Mouse (Mus musculus): Measurements from ENCODE around the gene Slc52a3. TPM values are rescaled to one million over a fixed set of nuclear protein-coding genes. Genes with fewer than 3 reads are reported as not detected.
A peak's percentile ranks its signal among the peaks of the same experiment; 100 is the strongest.

The Slc52a3 gene
- polyA plus RNA-seq, 1 experiment = not detected

DNA sequence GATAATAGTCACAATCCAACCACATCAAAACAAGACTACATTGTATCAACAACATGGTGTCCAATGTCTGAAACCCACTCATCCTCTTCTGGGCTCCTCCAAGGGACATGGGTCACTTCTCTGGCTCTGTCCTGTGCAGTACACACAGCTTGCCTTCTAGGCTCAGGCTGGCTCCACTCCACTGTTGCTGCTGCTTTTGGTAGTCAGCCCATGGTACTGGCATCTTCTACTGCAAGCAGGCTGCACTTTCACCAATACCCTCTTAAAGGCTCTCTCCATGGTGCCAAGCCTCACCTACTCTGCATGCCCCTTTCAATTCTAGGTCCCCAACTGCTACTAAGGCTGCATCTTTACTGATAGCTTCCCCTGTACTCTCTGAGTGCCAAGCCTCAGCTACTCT lies 43.8 kb downstream of the Slc52a3 start:
- H3K4me1 ChIP-seq (ENCODE audit: control insufficient read depth, insufficient read depth, insufficient read length, low read length) = no peaks in the 10 kb centered on the region
- no peak overlapping the region for H3K27ac ChIP-seq (replicated peaks; ENCODE audit: low read depth, low read length)
- H3K4me3 ChIP-seq (ENCODE audit: insufficient read depth, low read depth, low read length) = no peak overlapping the region

DNA sequence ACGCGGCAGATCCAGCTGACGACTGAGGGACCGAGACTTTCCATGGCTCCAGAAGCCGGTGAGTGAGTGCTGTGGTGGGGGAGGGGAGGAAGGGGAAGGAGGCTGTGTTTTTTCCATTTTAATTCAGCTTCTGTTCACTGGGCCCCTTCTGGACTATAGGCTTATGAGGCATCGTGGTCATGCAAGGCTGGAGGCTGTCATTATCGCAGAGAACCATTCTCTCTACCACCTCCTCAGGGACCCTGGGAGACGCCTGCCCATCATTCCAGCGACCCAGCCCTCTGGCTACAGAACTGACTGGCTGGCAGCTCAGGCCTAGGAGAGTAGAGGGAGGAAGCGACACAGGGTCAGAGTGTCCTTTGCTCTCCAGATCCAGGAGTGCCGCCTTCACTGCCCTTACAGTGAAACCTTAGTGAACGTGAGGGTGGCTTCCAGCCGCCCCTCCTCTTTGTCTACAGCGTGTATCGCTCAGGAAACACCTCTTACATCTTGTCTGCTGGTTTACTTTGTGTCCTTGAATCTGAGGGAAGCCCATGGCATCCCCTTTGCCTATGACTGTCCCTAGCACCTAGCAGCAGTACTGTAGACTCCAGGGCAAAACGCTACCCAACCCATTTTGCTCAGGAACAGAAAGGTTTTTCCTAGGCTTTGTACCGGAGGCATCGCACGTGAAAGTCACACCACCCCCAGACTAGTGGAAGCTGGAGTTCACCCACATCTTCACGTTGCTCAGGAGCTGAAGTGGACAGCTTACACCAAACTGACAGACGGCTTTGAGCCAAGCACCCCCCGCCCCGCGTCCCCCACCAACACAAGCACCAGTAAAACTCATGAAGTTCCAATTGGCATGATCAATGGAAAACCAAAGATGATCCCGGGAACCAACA lies 51.0 kb downstream of the Slc52a3 start:
- H3K4me3 ChIP-seq (ENCODE audit: insufficient read depth, low read depth, low read length) = no peak overlapping the region
- H3K27ac ChIP-seq (replicated peaks; ENCODE audit: low read depth, low read length) = no peak overlapping the region
- 0 out of 2 replicates have a peak, but pooled peaks cover 3% of the 10 kb centered on the region for H3K4me1 ChIP-seq (ENCODE audit: control insufficient read depth, insufficient read depth, insufficient read length, low read length)

DNA sequence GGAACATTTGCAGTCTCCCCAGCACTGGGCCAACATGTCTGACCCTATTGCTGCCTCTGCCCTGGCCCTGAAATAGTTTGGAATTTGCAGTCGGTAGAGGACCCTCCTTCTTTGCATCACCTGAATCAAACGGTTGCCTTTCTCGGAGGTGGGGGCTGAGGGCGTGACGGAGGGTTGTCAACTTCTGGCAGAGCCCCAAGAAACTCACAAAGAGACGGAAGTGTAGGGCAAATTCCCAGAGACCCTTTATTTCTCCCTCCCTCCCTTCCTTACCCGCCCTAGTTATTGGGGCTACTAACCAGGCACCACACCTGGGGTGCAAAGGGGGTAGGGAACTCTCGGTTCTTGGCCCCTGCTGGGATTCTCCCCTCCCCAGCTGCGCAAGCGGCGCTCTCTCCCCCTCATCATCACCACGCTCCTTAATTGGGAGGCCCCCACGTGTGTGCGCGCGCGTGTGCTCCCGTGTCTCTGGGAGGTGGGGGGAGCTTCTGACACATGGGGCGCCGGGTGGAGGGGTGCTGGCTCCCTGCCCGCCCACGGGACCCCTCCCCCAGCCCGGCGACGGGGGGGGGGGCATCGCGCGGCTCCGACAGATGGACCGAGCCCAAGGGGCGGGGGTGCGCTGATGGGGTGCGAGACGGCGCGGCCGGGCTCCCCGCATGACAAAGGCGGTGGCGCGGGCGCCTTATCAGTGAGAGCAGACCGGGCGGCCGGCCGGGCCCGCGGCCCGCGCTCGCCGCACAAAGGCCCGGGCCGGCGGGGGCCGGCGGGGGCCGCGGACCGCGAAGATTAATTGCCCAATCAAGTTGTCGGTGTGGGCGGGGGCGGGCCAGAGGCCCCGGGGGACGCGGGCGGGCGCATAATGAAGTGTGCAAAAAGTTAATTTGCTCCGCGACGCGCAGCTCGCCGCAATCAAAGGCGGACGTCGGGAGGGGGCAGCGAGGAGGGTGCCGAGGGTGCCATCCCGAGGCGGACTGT lies 52.0 kb downstream of the Slc52a3 start:
- Histone ChIP-seq H3K4me3 (ENCODE audit: insufficient read depth, low read depth, low read length) (peak overlapping the region; percentile 50), H3K4me1 (ENCODE audit: control insufficient read depth, insufficient read depth, insufficient read length, low read length) (0 out of 2 replicates have a peak, but pooled peaks cover 3% of the 10 kb centered on the region), H3K27ac (replicated peaks; ENCODE audit: low read depth, low read length) (no peak overlapping the region)

DNA sequence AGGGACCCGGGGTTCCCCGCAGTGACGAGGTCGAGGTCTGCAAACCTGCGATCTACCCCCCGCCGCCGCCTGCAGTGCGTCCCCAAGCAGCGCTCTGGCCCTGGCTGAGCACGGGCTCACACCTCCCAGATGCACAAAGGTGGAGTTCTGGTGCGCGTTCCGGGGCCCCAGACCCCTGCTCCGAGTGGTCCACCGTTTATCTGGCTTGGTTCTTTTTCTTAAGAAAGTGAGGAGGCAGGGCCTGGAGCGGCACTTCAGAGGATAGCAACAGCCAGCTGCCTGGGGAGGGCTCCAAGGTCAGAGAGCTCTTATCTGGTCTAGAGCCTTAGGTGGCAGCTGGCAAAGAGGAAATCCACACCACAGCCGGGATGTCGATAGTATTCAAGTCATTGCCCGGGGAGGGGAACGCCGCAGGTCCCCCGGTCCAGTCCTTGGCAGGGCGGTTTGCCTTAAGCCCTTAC lies 52.7 kb downstream of the Slc52a3 start:
- Histone ChIP-seq H3K27ac (replicated peaks; ENCODE audit: low read depth, low read length) (no peak overlapping the region), H3K4me1 (ENCODE audit: control insufficient read depth, insufficient read depth, insufficient read length, low read length) (0 out of 2 replicates have a peak, but pooled peaks cover 3% of the 10 kb centered on the region), H3K4me3 (ENCODE audit: insufficient read depth, low read depth, low read length) (peak overlapping the region; percentile 50)

DNA sequence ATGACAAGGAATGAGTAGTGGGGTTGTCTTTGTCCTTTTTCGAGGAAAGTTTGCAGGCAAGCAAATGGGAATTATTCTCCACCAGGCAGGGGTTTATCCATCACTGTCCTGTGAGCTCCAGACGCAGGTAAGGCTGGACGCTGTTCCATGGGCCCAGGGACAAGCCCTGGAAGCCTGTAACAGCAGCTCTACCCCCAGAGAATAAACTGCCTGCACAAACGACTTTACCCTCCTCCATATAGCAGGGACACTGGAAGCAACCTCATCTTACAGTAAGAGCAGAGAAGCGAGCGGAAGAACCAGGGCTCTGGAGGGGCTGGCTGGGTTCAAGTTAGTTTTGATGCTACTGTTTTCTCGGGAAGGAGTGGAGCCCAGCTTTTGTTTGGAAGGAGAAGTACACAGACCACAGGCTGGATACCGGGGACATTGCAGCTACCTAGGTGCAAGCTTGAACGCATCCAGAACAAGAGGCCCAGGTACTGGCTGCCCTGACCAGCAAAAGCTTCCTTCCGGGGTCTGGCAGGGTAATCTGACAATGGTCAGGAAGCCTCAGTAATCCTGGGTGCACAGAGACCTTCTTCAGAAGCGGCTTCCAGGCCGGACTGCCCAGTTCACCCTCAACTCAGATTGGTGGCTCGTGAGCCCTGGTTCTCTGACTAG lies 53.4 kb downstream of the Slc52a3 start:
- Histone ChIP-seq H3K4me1 (ENCODE audit: control insufficient read depth, insufficient read depth, insufficient read length, low read length) (0 out of 2 replicates have a peak, but pooled peaks cover 3% of the 10 kb centered on the region), H3K4me3 (ENCODE audit: insufficient read depth, low read depth, low read length) (no peak overlapping the region)

DNA sequence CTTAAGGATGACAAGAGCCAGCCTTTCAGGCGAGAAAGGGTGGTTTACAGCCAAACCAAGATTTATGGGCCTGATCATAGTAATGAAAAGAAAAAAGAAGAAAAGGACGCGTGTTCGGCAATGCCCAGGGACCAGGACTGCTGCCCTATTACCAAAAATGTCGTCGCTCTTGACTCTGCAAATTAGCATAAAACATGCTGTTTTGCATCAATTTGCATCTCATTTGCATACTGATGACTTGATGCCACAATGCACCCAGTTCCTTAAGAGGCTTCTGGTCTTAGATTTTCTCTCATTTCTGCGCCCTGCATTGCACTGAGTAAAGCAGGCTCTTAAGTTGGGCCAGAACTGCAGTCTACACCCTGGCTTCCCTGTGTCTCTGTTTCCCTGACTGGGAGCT lies 54.0 kb downstream of the Slc52a3 start:
- no peak overlapping the region for H3K27ac ChIP-seq (replicated peaks; ENCODE audit: low read depth, low read length)
- 0 out of 2 replicates have a peak, but pooled peaks cover 3% of the 10 kb centered on the region for H3K4me1 ChIP-seq (ENCODE audit: control insufficient read depth, insufficient read depth, insufficient read length, low read length)
- no peak overlapping the region for H3K4me3 ChIP-seq (ENCODE audit: insufficient read depth, low read depth, low read length)

More for the DNA sequence above, 53.4 kb downstream of the Slc52a3 start:
- H3K27ac ChIP-seq (replicated peaks; ENCODE audit: low read depth, low read length) = no peak overlapping the region

DNA sequence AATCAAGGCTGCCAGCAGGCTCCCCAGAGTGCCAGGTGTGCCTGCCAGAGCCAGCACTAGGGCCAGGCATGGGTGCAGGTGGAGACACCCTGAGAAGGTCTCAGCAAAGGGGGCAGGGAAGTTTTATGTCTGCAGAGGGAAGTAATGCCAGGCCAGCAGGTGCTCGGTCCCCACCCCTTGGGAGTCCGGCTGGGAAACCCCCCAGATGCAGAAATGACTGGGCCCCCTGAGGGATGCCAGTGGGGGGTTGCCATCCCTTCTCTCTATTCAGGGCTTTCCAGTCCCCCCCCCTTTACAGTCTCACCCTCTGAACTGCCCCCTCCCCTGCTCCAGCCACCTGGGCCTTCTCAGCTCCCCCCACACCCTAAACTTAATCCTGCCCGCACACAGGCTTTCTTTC lies 55.7 kb downstream of the Slc52a3 start:
- Histone ChIP-seq H3K27ac (replicated peaks; ENCODE audit: low read depth, low read length) (no peak overlapping the region), H3K4me1 (ENCODE audit: control insufficient read depth, insufficient read depth, insufficient read length, low read length) (0 out of 2 replicates have a peak, but pooled peaks cover 3% of the 10 kb centered on the region), H3K4me3 (ENCODE audit: insufficient read depth, low read depth, low read length) (no peak overlapping the region)

DNA sequence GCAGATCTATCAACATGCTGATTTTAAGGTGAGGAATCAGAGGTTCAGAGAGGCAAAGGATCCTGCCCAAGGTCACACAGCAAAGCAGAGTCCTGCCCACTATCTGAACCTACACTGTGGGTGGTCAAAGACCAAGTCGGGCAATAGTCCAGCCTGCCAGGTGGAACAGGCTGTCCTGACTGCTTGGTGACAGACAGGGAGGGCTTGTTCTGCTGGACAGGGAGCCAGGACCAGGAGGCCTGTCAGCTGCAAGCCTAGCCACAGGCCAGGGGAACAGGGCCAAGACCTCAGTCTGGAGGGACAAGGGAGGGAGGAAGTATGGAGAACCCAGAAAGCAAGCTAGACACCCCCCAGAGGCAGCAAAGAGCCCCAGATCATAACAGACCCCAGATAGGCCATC lies 59.1 kb downstream of the Slc52a3 start:
- H3K4me1 ChIP-seq (ENCODE audit: control insufficient read depth, insufficient read depth, insufficient read length, low read length) = no peaks in the 10 kb centered on the region
- H3K4me3 ChIP-seq (ENCODE audit: insufficient read depth, low read depth, low read length) = no peak overlapping the region
- no peak overlapping the region for H3K27ac ChIP-seq (replicated peaks; ENCODE audit: low read depth, low read length)

DNA sequence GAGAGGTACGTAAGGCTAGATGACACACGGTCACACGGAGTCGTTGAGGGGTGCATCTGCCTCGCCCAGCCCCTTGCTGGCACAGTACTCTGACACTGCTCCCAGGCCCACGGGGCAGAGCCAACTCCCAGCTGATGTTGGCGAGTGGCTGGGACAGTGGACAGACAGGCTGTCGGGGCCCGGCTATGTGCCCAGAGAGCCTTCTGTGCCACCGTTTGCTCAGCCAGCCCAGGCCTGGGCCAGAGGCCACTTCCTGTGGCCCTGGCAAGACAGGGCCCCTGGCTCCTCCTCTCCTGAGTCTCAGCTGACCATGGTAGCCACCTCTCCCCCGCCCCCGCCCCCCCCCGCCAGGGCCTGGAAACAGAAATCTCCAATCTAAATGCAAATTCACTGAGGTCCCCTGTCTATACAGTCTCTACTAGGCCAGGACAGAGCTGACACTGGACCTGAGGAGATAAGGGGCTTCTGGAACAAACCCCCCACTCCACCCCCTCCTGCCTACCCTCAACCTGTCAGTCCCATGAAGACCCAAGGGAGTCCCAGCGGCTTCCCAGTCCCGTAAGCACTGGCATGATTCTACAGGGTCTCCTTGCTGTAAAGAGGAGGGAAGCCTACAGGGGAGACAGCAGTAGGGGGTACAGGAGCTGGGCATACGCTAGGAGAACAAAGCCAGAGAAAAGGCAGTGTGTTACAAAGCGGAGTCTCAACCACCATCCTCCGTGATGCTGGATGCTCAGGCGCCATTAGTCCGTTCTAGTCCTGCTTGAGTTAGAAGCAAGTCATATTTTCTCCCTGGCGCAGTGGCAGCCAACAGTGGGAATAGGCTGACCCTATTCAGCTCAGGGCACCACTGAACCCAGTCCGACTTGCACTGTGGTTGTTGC lies 60.3 kb downstream of the Slc52a3 start:
- no peak overlapping the region for H3K27ac ChIP-seq (replicated peaks; ENCODE audit: low read depth, low read length)
- H3K4me3 ChIP-seq (ENCODE audit: insufficient read depth, low read depth, low read length) = no peak overlapping the region
- no peaks in the 10 kb centered on the region for H3K4me1 ChIP-seq (ENCODE audit: control insufficient read depth, insufficient read depth, insufficient read length, low read length)

DNA sequence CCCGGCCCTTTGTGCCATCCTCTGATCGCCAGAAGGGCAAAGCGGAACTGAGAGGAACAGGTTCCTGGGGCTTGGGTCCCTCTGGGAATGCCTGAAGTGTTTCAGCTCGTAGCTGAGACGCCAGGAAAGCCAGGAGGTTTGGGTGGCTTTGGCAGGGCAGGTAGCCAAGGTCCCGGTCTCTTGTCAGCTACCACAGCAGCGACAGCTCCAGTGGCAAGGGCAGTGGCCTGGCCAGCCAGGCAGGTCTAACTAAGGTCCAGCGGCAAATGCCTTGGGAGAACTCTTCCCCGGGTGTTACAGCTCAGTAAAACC lies 60.9 kb downstream of the Slc52a3 start:
- Histone ChIP-seq H3K4me3 (ENCODE audit: insufficient read depth, low read depth, low read length) (no peak overlapping the region), H3K4me1 (ENCODE audit: control insufficient read depth, insufficient read depth, insufficient read length, low read length) (no peaks in the 10 kb centered on the region), H3K27ac (replicated peaks; ENCODE audit: low read depth, low read length) (no peak overlapping the region)

Other genes with a start within 250 kb of the Slc52a3 start
- 4.3 and 6.7 TPM in 2 replicates for gene Rspo4, start 153.6 kb upstream of the Slc52a3 start, polyA plus RNA-seq (2012; ENCODE audit: insufficient read depth, insufficient read length, missing spikeins)
- 0.96 TPM in 1 of 2 replicates, not detected in the other for gene Angpt4, start 85.3 kb upstream of the Slc52a3 start, polyA plus RNA-seq (2012; ENCODE audit: insufficient read depth, insufficient read length, missing spikeins)
- gene Fam110a, start 16.3 kb upstream of the Slc52a3 start, polyA plus RNA-seq (2012; ENCODE audit: insufficient read depth, insufficient read length, missing spikeins) = 1.7 and 2.6 TPM in 2 replicates
- gene Scrt2, start 85.0 kb downstream of the Slc52a3 start, polyA plus RNA-seq (2012; ENCODE audit: insufficient read depth, insufficient read length, missing spikeins) = not detected in 2 replicates
- gene Srxn1, start 109.0 kb downstream of the Slc52a3 start, polyA plus RNA-seq (2012; ENCODE audit: insufficient read depth, insufficient read length, missing spikeins) = 36.2 and 39.3 TPM in 2 replicates
- gene Tcf15, start 147.1 kb downstream of the Slc52a3 start, polyA plus RNA-seq (2012; ENCODE audit: insufficient read depth, insufficient read length, missing spikeins) = 12.1 and 20.7 TPM in 2 replicates
- 90.2 and 95.3 TPM in 2 replicates for gene Csnk2a1, start 230.3 kb downstream of the Slc52a3 start, polyA plus RNA-seq (2012; ENCODE audit: insufficient read depth, insufficient read length, missing spikeins)

Measured in brown adipose tissue, adult 24 weeks (tissue).